Mouse (Mus musculus) hindbrain, embryonic 10.5 days (tissue): ENCODE results near the gene Zzz3. TPM values are rescaled to one million over a fixed set of nuclear protein-coding genes. Genes with fewer than 3 reads are reported as not detected.

Experiments used
- DNase-seq: peaks from one replicate; pipeline ENCODE4 v3.0.0-alpha.2; 2017; ENCODE audit warnings: low spot score
- H3K27ac ChIP-seq: fragments of 300-500 bp; sonication (generic); 2 replicates; pipeline ENCODE4 v1.5.1; 2016; ENCODE audit warnings: mild to moderate bottlenecking, moderate library complexity
- H3K27me3 ChIP-seq: fragments of 300-500 bp; sonication (generic); 2 replicates; pipeline ENCODE4 v1.6.1; 2016; ENCODE audit warnings: mild to moderate bottlenecking; ENCODE audit not compliant: poor library complexity, insufficient read depth, severe bottlenecking
- H3K36me3 ChIP-seq: fragments of 300-500 bp; sonication (generic); 2 replicates; pipeline ENCODE4 v1.6.1; 2016; ENCODE audit warnings: mild to moderate bottlenecking, moderate library complexity
- H3K4me1 ChIP-seq: fragments of 300-500 bp; sonication (generic); replicated peaks from 2 replicates; pipeline ENCODE4 v1.6.1; 2016; ENCODE audit warnings: mild to moderate bottlenecking
- H3K4me3 ChIP-seq: fragments of 300-500 bp; sonication (generic); 2 replicates; pipeline ENCODE4 v1.5.1; 2016; ENCODE audit warnings: mild to moderate bottlenecking, moderate library complexity
- H3K9me3 ChIP-seq: fragments of 300-500 bp; sonication (generic); 2 replicates; pipeline ENCODE4 v1.6.1; 2016; ENCODE audit warnings: mild to moderate bottlenecking, moderate library complexity
- WGBS: fragments of 180-500 bp; shearing (Covaris S2); methylation state at CpG from one replicate; pipeline ENCODE4 v1.1.7; 2016; 5-methylcytosine and 5-hydroxymethylcytosine counted together
- polyA plus RNA-seq: library from polyadenylated mRNA; unstranded; fragments of >200 nt; fragmentation: Nextera tagmentation; extraction: Ambion mirVana; gene quantifications from 2 replicates; pipeline ENCODE4 v1.2.1, GENCODE M21; 2016

The Zzz3 gene
- polyA plus RNA-seq, 1 experiment from 2014 or later = 41.3 TPM

DNA sequence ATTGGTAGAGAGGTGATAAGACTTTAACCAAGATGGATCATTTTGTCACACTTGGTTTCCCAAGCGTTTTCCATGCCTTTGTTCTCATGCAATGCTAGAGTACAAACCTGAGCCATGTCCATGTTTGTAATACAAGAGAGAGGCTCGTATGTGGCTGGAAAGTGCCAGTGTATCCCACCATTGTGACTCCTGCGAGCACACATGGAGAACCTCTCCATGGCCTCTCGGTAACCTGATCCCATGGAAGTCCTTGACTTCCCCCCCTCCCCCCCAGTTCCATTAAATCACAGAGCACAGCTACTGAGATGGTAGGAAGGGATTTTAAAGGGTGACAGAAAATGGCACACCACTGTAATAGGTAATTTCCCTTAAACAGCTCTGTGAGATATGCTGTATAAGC lies 65.5 kb downstream of the Zzz3 start:
- Histone ChIP-seq H3K9me3 (no peaks in the 10 kb centered on the region), H3K36me3 (peaks cover 65% of the 10 kb centered on the region), H3K27ac (no peak overlapping the region), H3K4me1 (peaks cover 2% of the 10 kb centered on the region; the same call in 1 of the 2 replicates), H3K27me3 (no peaks in the 10 kb centered on the region), H3K4me3 (no peak overlapping the region)
- 61% methylated on average over 4 of the region's 4 CpGs for WGBS
- DNase-seq = no peak

DNA sequence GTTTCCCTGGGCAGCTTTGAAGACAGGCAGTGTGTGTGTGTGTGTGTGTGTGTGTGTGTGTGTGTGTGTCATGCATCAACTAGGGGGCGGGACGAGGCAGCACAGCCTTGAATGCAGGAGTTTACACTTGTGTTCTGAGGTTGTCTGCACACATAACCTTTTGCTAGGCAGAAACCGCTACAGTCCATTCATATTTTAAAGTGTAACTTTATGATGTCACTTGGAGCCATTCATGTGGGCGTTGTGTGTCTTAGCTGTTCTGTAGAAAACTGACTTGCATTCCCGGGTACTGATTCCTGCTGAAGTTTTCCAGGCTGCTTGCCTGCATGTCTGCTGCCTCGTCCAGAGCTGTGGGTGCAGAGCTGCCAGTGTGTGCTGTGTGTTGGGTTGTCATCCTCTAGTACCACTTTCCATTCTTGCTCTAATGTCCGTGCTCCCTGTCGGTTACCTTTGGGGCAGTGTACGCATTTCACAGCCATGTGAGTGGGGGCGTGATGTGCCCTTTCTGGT lies 66.8 kb downstream of the Zzz3 start:
- no peak for DNase-seq
- peaks cover 53% of the 10 kb centered on the region for H3K36me3 ChIP-seq
- WGBS = 92% methylated on average over 10 of the region's 10 CpGs

DNA sequence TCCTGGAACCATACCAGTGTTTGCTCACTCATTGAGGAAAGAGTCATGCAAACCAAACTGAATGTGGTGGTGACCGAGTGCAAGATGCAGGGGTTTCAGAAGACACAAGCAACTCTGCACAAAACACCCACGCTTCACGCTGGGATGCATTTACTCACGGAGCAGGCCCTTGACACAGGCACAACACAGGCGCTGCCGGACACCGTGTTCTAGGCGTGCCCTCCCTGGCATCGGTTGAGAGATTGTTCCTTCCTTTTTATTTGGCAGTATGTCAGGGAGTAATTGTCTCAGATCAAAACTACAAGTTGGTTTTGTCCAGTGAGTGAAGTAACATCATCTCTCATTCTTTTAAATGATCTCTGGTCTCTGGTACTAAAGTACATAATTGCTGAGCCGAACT lies 67.6 kb downstream of the Zzz3 start:
- no peak for DNase-seq
- WGBS = 95% methylated on average over 10 of the region's 10 CpGs
- no peaks in the 10 kb centered on the region for H3K27me3 ChIP-seq

More for the DNA sequence above, 66.8 kb downstream of the Zzz3 start:
- Histone ChIP-seq H3K9me3 (no peaks in the 10 kb centered on the region), H3K4me1 (peaks cover 2% of the 10 kb centered on the region; the same call in 1 of the 2 replicates), H3K27me3 (no peaks in the 10 kb centered on the region), H3K4me3 (no peak overlapping the region), H3K27ac (no peak overlapping the region)

DNA sequence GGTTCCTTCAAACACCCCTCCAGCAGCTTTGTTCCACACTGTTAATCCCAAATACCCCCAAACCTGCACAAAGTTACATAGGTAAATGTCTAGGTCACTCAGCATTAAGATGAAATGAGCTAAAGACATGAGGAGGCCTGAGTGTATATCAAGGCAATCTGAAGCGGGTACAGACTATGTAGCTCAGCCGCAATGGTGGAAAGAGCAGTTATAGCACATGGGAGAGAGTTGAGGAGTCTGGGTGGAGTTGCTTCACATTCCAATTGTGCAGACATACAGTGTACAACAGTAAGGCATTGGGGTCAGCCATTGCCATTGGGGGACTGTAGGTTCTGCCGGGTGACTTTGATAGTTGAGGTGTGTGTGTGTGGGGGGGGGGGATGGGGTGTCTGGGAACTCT lies 69.2 kb downstream of the Zzz3 start:
- Histone ChIP-seq H3K9me3 (no peaks in the 10 kb centered on the region), H3K27me3 (no peaks in the 10 kb centered on the region), H3K4me1 (peaks cover 2% of the 10 kb centered on the region; the same call in 1 of the 2 replicates), H3K36me3 (peaks cover 33% of the 10 kb centered on the region), H3K27ac (no peak overlapping the region), H3K4me3 (no peak overlapping the region)
- WGBS = 96% methylated on average over 3 of the region's 3 CpGs
- DNase-seq = no peak

More for the DNA sequence above, 67.6 kb downstream of the Zzz3 start:
- Histone ChIP-seq H3K36me3 (peaks cover 44% of the 10 kb centered on the region), H3K4me3 (no peak overlapping the region), H3K9me3 (no peaks in the 10 kb centered on the region), H3K4me1 (peaks cover 2% of the 10 kb centered on the region; the same call in 1 of the 2 replicates), H3K27ac (no peak overlapping the region)

DNA sequence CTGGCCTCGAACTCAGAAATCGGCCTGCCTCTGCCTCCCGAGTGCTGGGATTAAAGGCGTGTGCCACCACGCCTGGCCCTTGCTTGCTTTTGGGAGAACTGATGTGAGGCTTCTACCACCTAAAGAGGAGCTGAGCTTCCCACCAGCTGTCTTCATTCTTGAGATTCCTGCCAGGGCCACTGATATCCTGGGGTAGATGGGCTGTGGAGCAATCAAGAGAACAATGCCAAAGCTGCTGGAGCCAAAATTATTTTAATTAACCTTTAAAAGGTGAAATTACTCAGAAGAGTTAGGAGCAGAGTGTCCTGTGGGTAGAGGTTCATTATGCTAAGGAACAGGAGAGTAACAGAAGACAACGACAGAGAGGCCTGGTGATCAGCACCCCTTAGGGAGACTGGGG lies 70.1 kb downstream of the Zzz3 start:
- WGBS = 90% methylated on average over 6 of the region's 6 CpGs
- no peak overlapping the region for H3K27ac ChIP-seq
- no peaks in the 10 kb centered on the region for H3K9me3 ChIP-seq
- peaks cover 27% of the 10 kb centered on the region for H3K36me3 ChIP-seq
- H3K27me3 ChIP-seq = no peaks in the 10 kb centered on the region
- DNase-seq = no peak
- peaks cover 2% of the 10 kb centered on the region; the same call in 1 of the 2 replicates for H3K4me1 ChIP-seq
- H3K4me3 ChIP-seq = no peak overlapping the region

DNA sequence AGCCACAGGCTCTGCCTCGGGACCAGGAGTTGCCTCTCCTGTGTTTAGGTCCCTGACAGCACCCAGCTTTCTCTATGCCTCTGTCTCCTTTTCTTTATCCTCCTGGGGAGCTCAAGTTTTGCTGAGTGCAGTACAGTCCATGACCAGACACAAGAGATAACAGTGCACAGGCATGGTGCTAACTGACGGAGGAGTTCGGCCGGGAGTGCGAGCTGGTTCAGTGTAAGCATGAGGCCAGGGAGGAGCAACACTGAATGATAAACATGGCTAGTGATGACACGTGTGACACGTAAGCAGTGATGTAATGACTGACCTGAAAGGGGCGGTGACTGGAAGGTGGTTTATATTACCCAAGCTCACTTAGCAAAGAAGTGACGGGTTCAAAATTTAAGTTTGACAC lies 71.6 kb downstream of the Zzz3 start:
- H3K4me3 ChIP-seq = no peak overlapping the region
- peaks cover 13% of the 10 kb centered on the region for H3K36me3 ChIP-seq
- H3K27ac ChIP-seq = no peak overlapping the region
- no peak for DNase-seq
- 92% methylated on average over 9 of the region's 9 CpGs for WGBS
- H3K9me3 ChIP-seq = no peaks in the 10 kb centered on the region
- H3K27me3 ChIP-seq = no peaks in the 10 kb centered on the region
- H3K4me1 ChIP-seq = 0 out of 2 replicates have a peak, but pooled peaks cover 2% of the 10 kb centered on the region

DNA sequence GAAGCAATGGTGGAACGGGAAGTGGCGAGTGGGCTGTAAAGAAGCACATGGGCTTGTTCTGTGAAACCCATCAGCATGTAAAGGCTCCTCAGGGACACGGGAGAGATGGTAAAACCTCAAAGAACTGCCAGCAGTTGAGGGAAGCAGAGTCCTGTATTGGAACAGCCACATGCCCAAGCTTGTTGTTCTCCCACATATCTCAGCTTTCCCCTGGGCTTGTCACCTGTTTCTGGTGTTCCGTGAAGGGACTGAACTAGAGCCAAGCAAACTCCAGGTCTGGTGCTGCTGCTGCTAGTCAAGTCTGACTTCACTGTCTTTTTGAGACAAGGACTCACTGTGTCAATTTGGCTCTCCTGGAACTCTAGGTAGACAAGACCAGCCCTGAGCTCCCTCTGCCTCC lies 72.0 kb downstream of the Zzz3 start:
- no peak for DNase-seq
- no peak overlapping the region for H3K4me3 ChIP-seq
- peaks cover 8% of the 10 kb centered on the region for H3K36me3 ChIP-seq
- H3K9me3 ChIP-seq = no peaks in the 10 kb centered on the region
- H3K27me3 ChIP-seq = no peaks in the 10 kb centered on the region
- H3K27ac ChIP-seq = no peak overlapping the region
- 0 out of 2 replicates have a peak, but pooled peaks cover 2% of the 10 kb centered on the region for H3K4me1 ChIP-seq
- 89% methylated on average over 4 of the region's 4 CpGs for WGBS

DNA sequence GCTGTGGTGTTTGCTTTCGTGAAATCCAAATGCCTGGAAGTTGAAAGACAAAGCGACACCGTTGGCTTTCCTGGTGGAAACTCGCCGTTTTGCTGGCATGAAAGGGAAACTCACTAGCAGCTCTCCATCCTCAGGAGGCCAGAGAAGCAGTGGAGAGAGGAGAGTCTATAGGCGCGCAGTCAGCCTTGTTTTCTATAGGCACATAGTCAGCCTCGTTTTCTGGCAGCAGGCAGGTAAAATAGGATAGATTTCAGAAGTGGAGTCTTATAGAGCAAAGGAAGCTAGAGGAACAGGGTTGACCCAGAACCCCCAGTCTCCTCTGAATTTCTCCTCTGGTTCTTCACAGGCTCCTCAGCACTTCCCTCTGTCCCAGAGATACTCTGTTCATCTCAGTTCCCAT lies 72.8 kb downstream of the Zzz3 start:
- peaks cover 6% of the 10 kb centered on the region; the same call in 1 of the 2 replicates for H3K36me3 ChIP-seq
- H3K9me3 ChIP-seq = no peaks in the 10 kb centered on the region
- no peak overlapping the region for H3K4me3 ChIP-seq
- 88% methylated on average over 8 of the region's 8 CpGs for WGBS
- H3K27me3 ChIP-seq = no peaks in the 10 kb centered on the region
- H3K27ac ChIP-seq = no peak overlapping the region
- no peak for DNase-seq
- H3K4me1 ChIP-seq = 0 out of 2 replicates have a peak, but pooled peaks cover 2% of the 10 kb centered on the region

DNA sequence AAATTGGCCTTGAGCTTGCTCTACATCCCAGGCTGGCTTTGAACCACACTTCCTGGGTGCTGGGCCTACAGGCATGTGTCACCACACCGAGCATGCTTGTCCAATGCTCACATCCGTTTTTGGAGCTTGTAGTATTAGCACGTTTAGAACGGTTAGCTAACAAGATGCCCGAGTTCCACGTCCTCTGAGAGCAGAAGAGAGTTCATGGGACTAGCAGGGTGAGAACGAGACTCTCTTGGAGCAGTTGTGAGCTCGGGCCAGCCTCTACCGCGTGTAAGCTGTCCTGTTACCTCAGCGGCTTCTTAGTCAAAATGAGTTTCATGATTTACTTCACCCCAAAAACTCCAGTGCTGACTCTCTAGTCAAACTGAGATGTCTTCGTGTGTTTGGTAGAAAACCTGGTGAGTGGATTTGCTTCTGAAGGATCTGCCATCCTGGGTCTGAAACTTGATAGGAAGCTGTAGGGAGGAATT lies 73.3 kb downstream of the Zzz3 start:
- Histone ChIP-seq H3K36me3 (peaks cover 1% of the 10 kb centered on the region; the same call in 1 of the 2 replicates), H3K27me3 (no peaks in the 10 kb centered on the region), H3K27ac (no peak overlapping the region), H3K4me1 (0 out of 2 replicates have a peak, but pooled peaks cover 2% of the 10 kb centered on the region), H3K9me3 (no peaks in the 10 kb centered on the region), H3K4me3 (no peak overlapping the region)
- DNase-seq = no peak
- WGBS = 90% methylated on average over 12 of the region's 12 CpGs

DNA sequence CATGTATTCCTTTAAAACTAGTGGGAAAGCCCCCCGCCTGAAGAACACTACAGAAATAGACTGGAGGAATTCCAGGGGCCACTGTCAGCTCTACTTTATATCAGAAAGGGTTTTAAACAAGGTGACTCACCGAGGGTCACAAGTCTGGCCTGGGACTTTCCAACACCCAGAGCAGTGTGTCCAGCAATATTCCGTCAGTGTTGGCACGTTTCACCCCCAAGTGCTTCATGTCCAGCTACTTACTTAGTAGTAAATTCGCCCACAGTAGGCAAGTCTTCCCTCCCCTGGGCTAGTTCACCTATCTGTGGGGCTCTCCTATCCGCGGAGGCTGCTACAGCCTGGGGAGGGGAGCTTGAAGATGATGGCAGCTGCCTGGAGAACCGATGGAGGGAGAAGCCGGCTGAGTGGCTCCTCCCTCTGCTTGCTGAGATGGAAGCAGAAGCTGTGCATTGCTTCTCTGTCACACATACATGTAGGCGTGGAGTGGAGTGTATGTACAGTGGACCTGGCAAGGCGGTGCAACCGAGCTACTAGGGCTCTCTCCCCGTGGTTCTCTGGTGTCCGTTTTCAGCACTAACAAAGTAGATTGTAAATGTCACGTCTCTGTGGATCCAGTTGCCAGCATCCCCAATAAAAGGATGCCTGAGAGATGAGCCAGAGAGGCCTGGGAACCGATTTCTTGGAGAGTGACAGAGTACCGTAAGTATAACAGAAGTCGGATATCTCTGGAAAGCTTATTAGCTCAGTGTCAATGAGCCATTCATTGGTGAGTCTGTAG lies 74.3 kb downstream of the Zzz3 start:
- Histone ChIP-seq H3K9me3 (no peaks in the 10 kb centered on the region), H3K4me3 (no peak overlapping the region), H3K4me1 (peaks cover 3% of the 10 kb centered on the region; the same call in 1 of the 2 replicates), H3K27me3 (no peaks in the 10 kb centered on the region), H3K27ac (no peak overlapping the region), H3K36me3 (no peaks in the 10 kb centered on the region)
- DNase-seq = no peak
- WGBS = 83% methylated on average over 18 of the region's 18 CpGs

DNA sequence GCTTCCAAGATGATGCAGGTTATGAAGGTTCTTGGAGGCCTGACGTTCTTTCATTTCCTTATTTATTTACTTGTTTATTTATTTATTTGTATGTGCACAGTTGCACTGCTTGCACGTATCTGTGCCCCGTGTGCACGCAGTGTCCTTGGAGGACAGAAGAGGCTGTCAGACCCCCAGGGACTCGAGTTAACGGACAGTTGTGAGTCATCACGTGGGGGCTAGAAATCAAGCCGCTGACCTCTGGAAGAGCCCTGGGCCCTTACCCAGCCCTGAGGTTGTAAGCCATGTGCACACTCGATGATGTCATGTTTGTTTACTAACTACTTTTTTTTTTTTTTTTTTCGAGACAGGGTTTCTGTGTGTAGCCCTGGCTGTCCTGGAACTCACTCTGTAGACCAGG lies 75.1 kb downstream of the Zzz3 start:
- no peaks in the 10 kb centered on the region for H3K36me3 ChIP-seq
- no peak for DNase-seq
- H3K4me1 ChIP-seq = peaks cover 6% of the 10 kb centered on the region; the same call in 1 of the 2 replicates
- no peak overlapping the region for H3K27ac ChIP-seq
- whole genome bisulfite sequencing = 88% methylated on average over 10 of the region's 10 CpGs
- no peaks in the 10 kb centered on the region for H3K27me3 ChIP-seq
- H3K4me3 ChIP-seq = no peak overlapping the region
- H3K9me3 ChIP-seq = no peaks in the 10 kb centered on the region

DNA sequence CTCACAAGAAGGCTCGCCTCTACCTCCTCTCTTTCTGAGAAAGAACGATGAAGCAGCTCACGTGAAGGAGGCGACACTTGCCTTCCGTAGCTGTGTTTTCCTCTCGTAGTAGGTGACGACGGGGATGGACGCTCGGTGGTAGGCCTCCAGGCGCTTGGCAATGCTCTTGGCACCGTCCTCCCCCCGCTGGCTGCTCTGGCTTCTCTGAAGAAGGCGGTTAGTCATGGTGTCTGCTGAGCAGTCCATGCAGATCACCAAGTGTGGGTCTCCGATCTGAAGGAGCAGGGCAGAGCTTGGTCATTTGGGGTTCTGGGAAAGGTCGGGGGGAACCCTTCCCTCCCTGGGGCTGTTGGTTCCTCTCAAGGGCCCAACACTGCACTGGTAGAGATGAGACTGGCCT lies 77.4 kb downstream of the Zzz3 start:
- Histone ChIP-seq H3K36me3 (no peaks in the 10 kb centered on the region), H3K27me3 (no peaks in the 10 kb centered on the region), H3K9me3 (no peaks in the 10 kb centered on the region), H3K4me3 (no peak overlapping the region), H3K4me1 (peaks cover 15% of the 10 kb centered on the region), H3K27ac (no peak overlapping the region)
- 85% methylated on average over 16 of the region's 16 CpGs for WGBS
- no peak for DNase-seq

DNA sequence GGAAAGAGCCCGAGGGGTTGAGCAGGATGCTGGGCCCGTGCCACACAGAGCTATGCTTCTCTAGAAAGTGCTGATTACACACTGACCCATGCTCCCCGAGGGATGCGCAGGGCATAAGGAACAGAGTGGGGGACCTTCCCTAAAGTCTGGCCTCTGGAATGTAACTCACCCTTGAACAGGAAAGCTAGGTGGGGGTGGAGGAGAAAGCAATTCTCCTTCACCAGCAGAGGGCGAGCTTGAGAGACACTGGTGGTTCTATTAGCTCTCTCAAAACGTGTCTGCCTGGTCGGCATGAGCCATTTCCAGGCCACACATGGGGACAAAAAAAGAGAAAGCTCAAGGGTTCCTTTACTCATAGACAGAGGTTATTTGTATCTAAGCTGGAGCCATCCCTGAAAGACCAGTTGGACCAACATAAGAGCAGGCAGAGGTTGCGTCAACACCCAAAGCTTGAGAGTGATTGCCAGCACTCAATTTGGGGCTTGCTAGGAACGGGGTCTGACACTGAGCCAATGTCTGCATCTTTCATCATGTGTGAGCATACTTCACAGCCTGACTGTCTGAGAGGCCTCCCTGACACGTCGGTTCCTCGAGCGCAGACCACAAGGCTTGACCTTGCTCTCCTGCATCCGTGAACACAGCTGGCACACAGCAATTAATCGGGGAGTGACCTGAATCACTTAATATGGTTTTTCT lies 79.5 kb downstream of the Zzz3 start:
- H3K4me3 ChIP-seq = no peak overlapping the region
- DNase-seq = peak; percentile 64
- H3K27ac ChIP-seq = no peak overlapping the region
- 63% methylated on average over 15 of the region's 15 CpGs for WGBS
- H3K36me3 ChIP-seq = no peaks in the 10 kb centered on the region
- peaks cover 31% of the 10 kb centered on the region for H3K4me1 ChIP-seq
- H3K9me3 ChIP-seq = no peaks in the 10 kb centered on the region
- H3K27me3 ChIP-seq = no peaks in the 10 kb centered on the region
